ENCODE assay signal across 9 mouse cellular contexts in the genomic region with DNA sequence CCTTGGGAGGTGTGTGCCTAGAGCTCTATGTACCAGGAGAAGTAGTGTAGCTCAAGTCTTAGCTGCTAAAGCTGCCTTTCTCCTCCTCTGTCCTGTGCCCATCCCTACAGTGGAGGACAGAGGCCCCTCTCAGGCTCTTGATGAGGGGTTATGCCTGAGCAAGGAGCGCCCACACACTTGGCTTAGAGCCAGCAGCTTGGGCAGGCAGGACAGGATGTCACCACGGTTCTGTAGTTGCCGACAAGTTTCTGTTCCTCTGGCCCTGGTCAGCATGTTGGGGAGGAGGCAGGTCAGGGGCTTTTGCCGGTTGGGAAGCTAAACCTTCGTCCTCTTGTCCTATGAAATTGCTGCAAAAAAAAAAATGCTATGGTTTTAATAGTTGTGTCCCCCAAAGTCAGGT. TPM values are rescaled to one million over a fixed set of nuclear protein-coding genes. Genes with fewer than 3 reads are reported as not detected.
DNase-seq lines count a peak whose midpoint lies in the region; ATAC-seq and TF ChIP-seq lines count a peak whose summit lies in the region.
"Had no signal": no experiment of that assay in that cellular context is flagged by ENCODE, and none has a peak within 500 bp of the region (broad histone marks: within the 10 kb centered on the region; RNA-seq: fewer than 3 reads in every experiment).

No protein-coding gene starts in this region.

- H3K9me3 ChIP-seq in kidney, postnatal 0 days (replicated peaks; ENCODE audit: low read length), result no peaks in the 10 kb centered on the region
- H3K9me3 ChIP-seq in intestine, embryonic 16.5 days (ENCODE audit: control insufficient read depth, low read length), result no peaks in the 10 kb centered on the region
- no peaks in the 10 kb centered on the region for H3K9me3 ChIP-seq in midbrain, embryonic 14.5 days (ENCODE audit: control insufficient read depth, low read length)

- H3K4me3 ChIP-seq in kidney, postnatal 0 days (replicated peaks; ENCODE audit: low read depth, low read length), result no peak overlapping the region
- H3K4me3 ChIP-seq in intestine, embryonic 16.5 days (ENCODE audit: low read length), result no peak overlapping the region
- H3K4me3 ChIP-seq in midbrain, embryonic 14.5 days (replicated peaks; ENCODE audit: low read depth, low read length), result no peak overlapping the region

- H3K4me1 ChIP-seq in kidney, postnatal 0 days (replicated peaks; ENCODE audit: insufficient read depth, low read length), result no peaks in the 10 kb centered on the region; the same call in 1 of the 2 replicates
- H3K4me1 ChIP-seq in intestine, embryonic 16.5 days (ENCODE audit: control insufficient read depth, insufficient read depth, low read length), result no peaks in the 10 kb centered on the region
- H3K4me1 ChIP-seq in midbrain, embryonic 14.5 days (ENCODE audit: control insufficient read depth, insufficient read depth, low read length), result no peaks in the 10 kb centered on the region

- peak; percentile 25 for DNase-seq in kidney, postnatal 0 days (ENCODE audit: low spot score)
- DNase-seq in kidney, adult 18-20 months, result no peak
- peak; percentile 67 for DNase-seq in brain, adult 2 months (ENCODE audit: low read depth, low spot score)
- peak; percentile 26 for DNase-seq in induced T-regulatory cell, adult 2 months (ENCODE audit: low read depth)
- peak; percentile 42 to 53 for DNase-seq in right cerebral cortex, adult 2 months (ENCODE audit: low spot score in 2 of 2)
- no peak for DNase-seq in midbrain, embryonic 14.5 days
- no peak for DNase-seq in ovary, adult 18-20 months (ENCODE audit: low spot score)

- WGBS in kidney, postnatal 0 days, result 22% methylated on average over 5 of the region's 5 CpGs
- 60% methylated on average over 5 of the region's 5 CpGs for WGBS in intestine, embryonic 16.5 days
- WGBS in midbrain, embryonic 14.5 days, result 80% methylated on average over 5 of the region's 5 CpGs

- H3K27me3 ChIP-seq in kidney, postnatal 0 days (ENCODE audit: insufficient read depth, low read length), result no peaks in the 10 kb centered on the region
- no peaks in the 10 kb centered on the region for H3K27me3 ChIP-seq in intestine, embryonic 16.5 days (replicated peaks; ENCODE audit: control insufficient read depth, insufficient read depth, low read length)
- H3K27me3 ChIP-seq in midbrain, embryonic 14.5 days (ENCODE audit: control insufficient read depth, insufficient read depth, low read length), result no peaks in the 10 kb centered on the region

- no peak for TF ChIP-seq CTCF in kidney, postnatal 0 days (IDR thresholded peaks at IDR 0.05; ENCODE audit: low read depth)

- no peaks in the 10 kb centered on the region for H3K36me3 ChIP-seq in kidney, postnatal 0 days (ENCODE audit: insufficient read depth, low read length)
- no peaks in the 10 kb centered on the region for H3K36me3 ChIP-seq in intestine, embryonic 16.5 days (ENCODE audit: control insufficient read depth, insufficient read depth, low read length)
- H3K36me3 ChIP-seq in midbrain, embryonic 14.5 days (ENCODE audit: control insufficient read depth, insufficient read depth, low read length), result no peaks in the 10 kb centered on the region

- no peak for ATAC-seq in kidney, postnatal 0 days (replicated peaks; ENCODE audit: low FRiP score, low read depth)
- ATAC-seq in intestine, embryonic 16.5 days, result no peak
- no peak for ATAC-seq in midbrain, embryonic 14.5 days (ENCODE audit: low FRiP score, low TSS enrichment)

- no peak overlapping the region for H3K9ac ChIP-seq in kidney, postnatal 0 days (ENCODE audit: low read depth, low read length)
- H3K9ac ChIP-seq in intestine, embryonic 16.5 days (ENCODE audit: low read depth, low read length), result no peak overlapping the region
- H3K9ac ChIP-seq in midbrain, embryonic 14.5 days (replicated peaks; ENCODE audit: low read length), result no peak overlapping the region

- no peak overlapping the region for H3K27ac ChIP-seq in kidney, postnatal 0 days
- H3K27ac ChIP-seq in intestine, embryonic 16.5 days (ENCODE audit: low read length), result no peak overlapping the region
- H3K27ac ChIP-seq in midbrain, embryonic 14.5 days (replicated peaks; ENCODE audit: low read depth, low read length), result no peak overlapping the region

- no peak overlapping the region for H3K4me2 ChIP-seq in kidney, postnatal 0 days (ENCODE audit: low read length)
- no peak overlapping the region for H3K4me2 ChIP-seq in intestine, embryonic 16.5 days (ENCODE audit: low read depth, low read length)
- no peak overlapping the region for H3K4me2 ChIP-seq in midbrain, embryonic 14.5 days (ENCODE audit: low read length)

RNA-seq across cellular contexts. Expression of a gene that starts 3.8 kb away (rescaled TPM):
- polyA plus RNA-seq in kidney, postnatal 0 days (2015; fragmentation: Nextera tagmentation; extraction: Ambion mirVana), result not detected in 2 replicates
- polyA plus RNA-seq in intestine, embryonic 16.5 days (2015; fragmentation: Nextera tagmentation; extraction: Ambion mirVana), result 0.75 and 0.78 TPM in 2 replicates
- not detected in 2 replicates for polyA plus RNA-seq in midbrain, embryonic 14.5 days (2014; fragmentation: Nextera tagmentation; extraction: Ambion mirVana)
- polyA plus RNA-seq: neural tube, embryonic 11.5 days had no signal

RNA-seq across cellular contexts. Expression of a gene that starts 50.6 kb away (rescaled TPM):
- polyA plus RNA-seq in kidney, postnatal 0 days (2015; fragmentation: Nextera tagmentation; extraction: Ambion mirVana), result 444 and 498 TPM in 2 replicates
- polyA plus RNA-seq in intestine, embryonic 16.5 days (2015; fragmentation: Nextera tagmentation; extraction: Ambion mirVana), result 223 and 235 TPM in 2 replicates
- polyA plus RNA-seq in midbrain, embryonic 14.5 days (2014; fragmentation: Nextera tagmentation; extraction: Ambion mirVana), result 282 and 326 TPM in 2 replicates

Comparison
In these comparisons a context has a peak if more than half of its experiments do, and no peak if none do; other contexts are left out.
1. DNase-seq: peak in kidney, postnatal 0 days (single experiment), brain, adult 2 months (single experiment), induced T-regulatory cell, adult 2 months (single experiment) and right cerebral cortex, adult 2 months (2 of 2); none in kidney, adult 18-20 months (single experiment), midbrain, embryonic 14.5 days (single experiment) and ovary, adult 18-20 months (single experiment).